15 mouse cellular contexts compared by ENCODE assay signal in the genomic region with DNA sequence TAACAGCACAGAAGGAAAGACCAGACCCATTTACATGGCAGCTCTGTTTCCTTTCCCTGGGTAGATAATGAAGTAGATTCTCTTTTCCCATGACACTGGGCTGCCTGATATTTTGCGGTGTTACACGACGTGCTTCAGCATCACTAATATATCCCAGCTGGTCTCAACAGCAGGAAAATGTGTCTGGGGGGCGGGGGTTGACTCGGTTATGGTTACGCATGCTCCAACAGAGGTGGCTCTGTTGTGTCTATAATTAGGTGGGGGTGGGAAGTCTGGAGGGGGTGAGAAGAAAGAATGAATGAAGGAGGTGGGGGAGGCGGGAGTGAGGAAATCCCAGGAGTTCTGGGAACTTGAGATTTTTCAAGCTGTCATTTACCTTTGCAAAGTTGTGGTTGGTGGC.
DNase-seq lines count a peak whose midpoint lies in the region; ATAC-seq lines count a peak whose summit lies in the region.
"Had no signal": no experiment of that assay in that cellular context is flagged by ENCODE, and none has a peak within 500 bp of the region (broad histone marks: within the 10 kb centered on the region; RNA-seq: fewer than 3 reads in every experiment).

No protein-coding gene starts in this region.

- no peak overlapping the region for H3K4me3 ChIP-seq in forebrain, embryonic 10.5 days
- H3K4me3 ChIP-seq in forebrain, embryonic 15.5 days, result no peak overlapping the region
- H3K4me3 ChIP-seq in embryonic facial prominence, embryonic 15.5 days (replicated peaks), result no peak overlapping the region
- H3K4me3 ChIP-seq in hindbrain, embryonic 15.5 days, result no peak overlapping the region
- no peak overlapping the region for H3K4me3 ChIP-seq in midbrain, embryonic 16.5 days (ENCODE audit: low read depth, low read length)
- H3K4me3 ChIP-seq: heart, embryonic 15.5 days; liver, embryonic 13.5 days had no signal

- H3K4me2 ChIP-seq in forebrain, embryonic 15.5 days (replicated peaks), result no peak overlapping the region
- H3K4me2 ChIP-seq in embryonic facial prominence, embryonic 15.5 days (replicated peaks), result no peak overlapping the region
- H3K4me2 ChIP-seq in hindbrain, embryonic 15.5 days, result peak overlapping the region; percentile 1; the same call in 1 of the 2 replicates
- H3K4me2 ChIP-seq in midbrain, embryonic 16.5 days (ENCODE audit: low read length), result no peak overlapping the region
- H3K4me2 ChIP-seq: heart, embryonic 15.5 days; liver, embryonic 13.5 days had no signal

- no peak overlapping the region for H3K9ac ChIP-seq in forebrain, embryonic 15.5 days (replicated peaks)
- no peak overlapping the region for H3K9ac ChIP-seq in embryonic facial prominence, embryonic 15.5 days
- H3K9ac ChIP-seq in hindbrain, embryonic 15.5 days, result no peak overlapping the region
- no peak overlapping the region for H3K9ac ChIP-seq in midbrain, embryonic 16.5 days (ENCODE audit: low read depth, low read length)
- H3K9ac ChIP-seq: heart, embryonic 15.5 days; liver, embryonic 13.5 days had no signal

- 67% methylated on average over 7 of the region's 7 CpGs for WGBS in forebrain, embryonic 10.5 days
- 48% methylated on average over 7 of the region's 7 CpGs for WGBS in forebrain, embryonic 15.5 days
- 21% methylated on average over 7 of the region's 7 CpGs for WGBS in embryonic facial prominence, embryonic 15.5 days
- 17% methylated on average over 7 of the region's 7 CpGs for WGBS in hindbrain, embryonic 15.5 days
- WGBS in midbrain, embryonic 16.5 days, result 38% methylated on average over 7 of the region's 7 CpGs

- no peaks in the 10 kb centered on the region for H3K36me3 ChIP-seq in forebrain, embryonic 10.5 days (replicated peaks)
- no peaks in the 10 kb centered on the region for H3K36me3 ChIP-seq in forebrain, embryonic 15.5 days
- no peaks in the 10 kb centered on the region for H3K36me3 ChIP-seq in embryonic facial prominence, embryonic 15.5 days
- H3K36me3 ChIP-seq in hindbrain, embryonic 15.5 days, result no peaks in the 10 kb centered on the region
- no peaks in the 10 kb centered on the region for H3K36me3 ChIP-seq in midbrain, embryonic 16.5 days (ENCODE audit: control insufficient read depth, insufficient read depth, low read length)
- H3K36me3 ChIP-seq: heart, embryonic 15.5 days; liver, embryonic 13.5 days had no signal

- H3K9me3 ChIP-seq in forebrain, embryonic 10.5 days, result no peaks in the 10 kb centered on the region; the same call in 1 of the 2 replicates
- no peaks in the 10 kb centered on the region for H3K9me3 ChIP-seq in forebrain, embryonic 15.5 days
- no peaks in the 10 kb centered on the region for H3K9me3 ChIP-seq in embryonic facial prominence, embryonic 15.5 days (replicated peaks)
- no peaks in the 10 kb centered on the region for H3K9me3 ChIP-seq in hindbrain, embryonic 15.5 days
- H3K9me3 ChIP-seq in midbrain, embryonic 16.5 days (replicated peaks; ENCODE audit: control insufficient read depth, low read length, poor library complexity, severe bottlenecking), result no peaks in the 10 kb centered on the region
- H3K9me3 ChIP-seq: heart, embryonic 15.5 days; liver, embryonic 13.5 days had no signal

- DNase-seq in forebrain, embryonic 10.5 days (ENCODE audit: extremely low spot score, low spot score), result peak; percentile 21
- no peak for DNase-seq in ovary, adult 18-20 months (ENCODE audit: low spot score)
- DNase-seq in left cerebral cortex, adult 11 months (ENCODE audit: low spot score), result no peak
- no peak for DNase-seq in testis, postnatal 10 days (ENCODE audit: low spot score)
- DNase-seq: adrenal gland, adult 8-10 months; cerebellum, postnatal 36 days; liver, embryonic 13.5 days; right cerebral cortex, adult 18-20 months had no signal

- H3K27ac ChIP-seq in forebrain, embryonic 10.5 days, result no peak overlapping the region
- H3K27ac ChIP-seq in forebrain, embryonic 15.5 days (replicated peaks), result no peak overlapping the region
- no peak overlapping the region for H3K27ac ChIP-seq in embryonic facial prominence, embryonic 15.5 days (replicated peaks)
- H3K27ac ChIP-seq in hindbrain, embryonic 15.5 days (replicated peaks), result no peak overlapping the region
- 0 out of 2 replicates have a peak overlapping the region, but pooled peaks have one; percentile 50 for H3K27ac ChIP-seq in midbrain, embryonic 16.5 days (ENCODE audit: low read length)
- H3K27ac ChIP-seq: heart, embryonic 15.5 days; kidney, postnatal 0 days; liver, embryonic 13.5 days had no signal

- H3K27me3 ChIP-seq in forebrain, embryonic 10.5 days (ENCODE audit: poor library complexity, severe bottlenecking), result no peaks in the 10 kb centered on the region
- H3K27me3 ChIP-seq in forebrain, embryonic 15.5 days, result no peaks in the 10 kb centered on the region
- H3K27me3 ChIP-seq in embryonic facial prominence, embryonic 15.5 days, result no peaks in the 10 kb centered on the region
- no peaks in the 10 kb centered on the region for H3K27me3 ChIP-seq in hindbrain, embryonic 15.5 days
- no peaks in the 10 kb centered on the region for H3K27me3 ChIP-seq in midbrain, embryonic 16.5 days (ENCODE audit: control insufficient read depth, insufficient read depth, low read depth, low read length)
- H3K27me3 ChIP-seq: heart, embryonic 15.5 days; liver, embryonic 13.5 days had no signal

- peaks cover 28% of the 10 kb centered on the region for H3K4me1 ChIP-seq in forebrain, embryonic 10.5 days
- peaks cover 8% of the 10 kb centered on the region; the same call in 1 of the 2 replicates for H3K4me1 ChIP-seq in forebrain, embryonic 15.5 days
- 0 out of 2 replicates have a peak, but pooled peaks cover 7% of the 10 kb centered on the region for H3K4me1 ChIP-seq in embryonic facial prominence, embryonic 15.5 days
- H3K4me1 ChIP-seq in hindbrain, embryonic 15.5 days (replicated peaks), result peaks cover 11% of the 10 kb centered on the region; the same call in 1 of the 2 replicates
- peaks cover 2% of the 10 kb centered on the region; the same call in 1 of the 2 replicates for H3K4me1 ChIP-seq in midbrain, embryonic 16.5 days (ENCODE audit: control insufficient read depth, insufficient read depth, low read length)
- H3K4me1 ChIP-seq: heart, embryonic 15.5 days; liver, embryonic 13.5 days had no signal

- no peak; the same call in 1 of the 2 replicates for ATAC-seq in forebrain, embryonic 15.5 days (replicated peaks)
- ATAC-seq in embryonic facial prominence, embryonic 15.5 days (ENCODE audit: insufficient number of reproducible peaks, low FRiP score, low TSS enrichment, low read depth), result peak; percentile 57; the same call in 1 of the 2 replicates
- ATAC-seq in hindbrain, embryonic 15.5 days (ENCODE audit: low FRiP score, low read depth), result peak; percentile 65
- ATAC-seq in midbrain, embryonic 16.5 days, result peak; percentile 70; the same call in 1 of the 2 replicates
- ATAC-seq: inflammation-experienced regulatory T-cells, adult 6 months had no signal
